23 mouse cellular contexts compared by ENCODE assay signal in genomic region chr9:109103250-109103649, GRCm38 (mm10). TPM values are rescaled to one million over a fixed set of nuclear protein-coding genes. Genes with fewer than 3 reads are reported as not detected.
A peak's percentile ranks its signal among the peaks of the same experiment; 100 is the strongest.
DNase-seq lines count a peak whose midpoint lies in the region; ATAC-seq and TF ChIP-seq lines count a peak whose summit lies in the region.
"Had no signal": no experiment of that assay in that cellular context is flagged by ENCODE, and none has a peak within 500 bp of the region (broad histone marks: within the 10 kb centered on the region; RNA-seq: fewer than 3 reads in every experiment).

No protein-coding gene starts in this region.

- no peaks in the 10 kb centered on the region for H3K27me3 ChIP-seq in kidney, embryonic 14.5 days (ENCODE audit: control insufficient read depth, insufficient read depth, low read length)
- H3K27me3 ChIP-seq: embryonic facial prominence, embryonic 13.5 days; limb, embryonic 13.5 days; liver, embryonic 13.5 days; lung, embryonic 15.5 days had no signal

- peaks cover 48% of the 10 kb centered on the region for H3K4me1 ChIP-seq in kidney, embryonic 14.5 days (ENCODE audit: control insufficient read depth, insufficient read depth, low read length)

- H3K36me3 ChIP-seq in kidney, embryonic 14.5 days (ENCODE audit: control insufficient read depth, insufficient read depth, low read length): peaks cover 71% of the 10 kb centered on the region

- ATAC-seq in kidney, embryonic 14.5 days (ENCODE audit: low FRiP score, low TSS enrichment): no peak
- ATAC-seq: activated CD4-positive, CD25-positive, alpha-beta regulatory T cell, adult 4 months; forebrain, embryonic 14.5 days; midbrain, embryonic 16.5 days had no signal

- H3K9me3 ChIP-seq in kidney, embryonic 14.5 days (ENCODE audit: control insufficient read depth, low read length): no peaks in the 10 kb centered on the region
- H3K9me3 ChIP-seq: embryonic facial prominence, embryonic 13.5 days; limb, embryonic 13.5 days; liver, embryonic 13.5 days; lung, embryonic 15.5 days had no signal

- H3K4me2 ChIP-seq in kidney, embryonic 14.5 days (replicated peaks; ENCODE audit: low read depth, low read length): no peak overlapping the region
- H3K4me2 ChIP-seq: embryonic facial prominence, embryonic 13.5 days; heart, embryonic 11.5 days; limb, embryonic 13.5 days; liver, embryonic 13.5 days; lung, embryonic 15.5 days had no signal

- H3K27ac ChIP-seq in layer of hippocampus, adult 2 months: 0 out of 2 replicates have a peak overlapping the region, but pooled peaks have one; percentile 18
- no peak overlapping the region for H3K27ac ChIP-seq in kidney, embryonic 14.5 days (ENCODE audit: low read depth, low read length)
- H3K27ac ChIP-seq in left cerebral cortex, adult 2 months: no peak overlapping the region
- H3K27ac ChIP-seq: embryonic facial prominence, embryonic 13.5 days; limb, embryonic 13.5 days; liver, embryonic 13.5 days; lung, embryonic 15.5 days had no signal

- WGBS in kidney, embryonic 14.5 days: 69% methylated on average over 7 of the region's 7 CpGs

- H3K9ac ChIP-seq in kidney, embryonic 14.5 days (ENCODE audit: low read depth, low read length): no peak overlapping the region
- H3K9ac ChIP-seq: limb, embryonic 13.5 days; liver, embryonic 13.5 days; lung, embryonic 15.5 days had no signal

- TF ChIP-seq CTCF in layer of hippocampus, adult 2 months (conservative IDR thresholded peaks at IDR 0.05): no peak
- no peak for TF ChIP-seq CTCF in left cerebral cortex, adult 2 months (IDR thresholded peaks at IDR 0.05)

- intact Hi-C loops in left cerebral cortex, adult 2 months (cut with DNase I): no loop called here

- DNase-seq in layer of hippocampus, adult 2 months (ENCODE audit: low spot score in 2 of 2): no peak
- DNase-seq in layer of hippocampus, adult 8-10 months (ENCODE audit: low spot score in 2 of 2): no peak
- peak; percentile 15 for DNase-seq in NIH3T3 (ENCODE audit: low read depth)
- DNase-seq in adrenal gland, adult 18-20 months (ENCODE audit: low spot score in 2 of 2): peak; percentile 75 to 88
- peak; percentile 55 to 73 for DNase-seq in adrenal gland, postnatal 4 days (ENCODE audit: low spot score in 2 of 2)
- DNase-seq in left cerebral cortex, adult 2 months (ENCODE audit: extremely low spot score in 1 of 2, low spot score in 2 of 2): no peak
- DNase-seq: cerebellum, adult 11-12 months; cerebellum, postnatal 14 days; gastrocnemius, postnatal 25 days; heart, postnatal 36 days; kidney, adult 9 months; kidney, postnatal 36 days; liver, embryonic 13.5 days; right cerebral cortex, adult 18-20 months; thymus, postnatal 25 days had no signal

- no peak overlapping the region for H3K4me3 ChIP-seq in layer of hippocampus, adult 2 months
- H3K4me3 ChIP-seq in kidney, embryonic 14.5 days (ENCODE audit: low read length): no peak overlapping the region
- H3K4me3 ChIP-seq in left cerebral cortex, adult 2 months: no peak overlapping the region
- H3K4me3 ChIP-seq: embryonic facial prominence, embryonic 13.5 days; limb, embryonic 13.5 days; liver, embryonic 13.5 days; lung, embryonic 15.5 days had no signal

RNA-seq across cellular contexts. Expression of gene Plxnb1, which starts 8.1 kb away (rescaled TPM):
- total RNA-seq in layer of hippocampus, adult 2 months (2021): 10 to 100 TPM; 84.4 to 92.7 TPM
- total RNA-seq in layer of hippocampus, adult 8-10 months (2022): 10 to 100 TPM; 82.9 to 99.8 (median 89.8) TPM
- total RNA-seq in adrenal gland, adult 18-20 months (2021): 100 to 1,000 TPM in 1 of 2 experiments, 10 to 100 TPM in 1; 63.9 to 107 TPM
- total RNA-seq in adrenal gland, postnatal 4 days (2021): 100 to 1,000 TPM; 152 to 161 TPM
- polyA plus RNA-seq in kidney, embryonic 14.5 days (2014; fragmentation: Nextera tagmentation; extraction: Ambion mirVana): 10.5 and 17.0 TPM in 2 replicates
- total RNA-seq in left cerebral cortex, adult 2 months (2021): 10 to 100 TPM; 65.0 to 70.5 TPM

RNA-seq across cellular contexts. Expression of gene Tma7, which starts 20.9 kb away (rescaled TPM):
- total RNA-seq in layer of hippocampus, adult 2 months (2021): 100 to 1,000 TPM; 295 to 309 TPM
- 100 to 1,000 TPM; 284 to 327 (median 306) TPM for total RNA-seq in layer of hippocampus, adult 8-10 months (2022)
- 100 to 1,000 TPM; 319 to 392 TPM for total RNA-seq in adrenal gland, adult 18-20 months (2021)
- total RNA-seq in adrenal gland, postnatal 4 days (2021): 100 to 1,000 TPM; 375 to 399 TPM
- polyA plus RNA-seq in kidney, embryonic 14.5 days (2014; fragmentation: Nextera tagmentation; extraction: Ambion mirVana): 687 and 868 TPM in 2 replicates
- total RNA-seq in left cerebral cortex, adult 2 months (2021): 100 to 1,000 TPM; 312 to 332 TPM

RNA-seq across cellular contexts. Expression of gene Ccdc51, which starts 21.0 kb away (rescaled TPM):
- 1 to 10 TPM; 7.6 to 8.1 TPM for total RNA-seq in layer of hippocampus, adult 2 months (2021)
- total RNA-seq in layer of hippocampus, adult 8-10 months (2022): 1 to 10 TPM; 7.8 to 9.2 (median 8.9) TPM
- 10 to 100 TPM; 11.8 to 12.6 TPM for total RNA-seq in adrenal gland, adult 18-20 months (2021)
- total RNA-seq in adrenal gland, postnatal 4 days (2021): 10 to 100 TPM; 17.3 to 18.5 TPM
- polyA plus RNA-seq in kidney, embryonic 14.5 days (2014; fragmentation: Nextera tagmentation; extraction: Ambion mirVana): 13.5 and 14.7 TPM in 2 replicates
- total RNA-seq in left cerebral cortex, adult 2 months (2021): 1 to 10 TPM; 8.0 to 8.6 TPM

RNA-seq across cellular contexts. Expression of gene Atrip, which starts 29.3 kb away (rescaled TPM):
- 10 to 100 TPM; 25.0 to 31.9 TPM for total RNA-seq in layer of hippocampus, adult 2 months (2021)
- total RNA-seq in layer of hippocampus, adult 8-10 months (2022): 10 to 100 TPM; 26.3 to 31.2 (median 28.3) TPM
- 10 to 100 TPM; 14.7 to 15.2 TPM for total RNA-seq in adrenal gland, adult 18-20 months (2021)
- total RNA-seq in adrenal gland, postnatal 4 days (2021): 10 to 100 TPM; 20.7 to 21.3 TPM
- polyA plus RNA-seq in kidney, embryonic 14.5 days (2014; fragmentation: Nextera tagmentation; extraction: Ambion mirVana): 20.5 and 30.7 TPM in 2 replicates
- 10 to 100 TPM; 28.0 to 28.3 TPM for total RNA-seq in left cerebral cortex, adult 2 months (2021)

RNA-seq across cellular contexts. Expression of gene Trex1, which starts 43.7 kb away (rescaled TPM):
- total RNA-seq in layer of hippocampus, adult 2 months (2021): 10 to 100 TPM; 12.9 to 15.4 TPM
- total RNA-seq in layer of hippocampus, adult 8-10 months (2022): 10 to 100 TPM; 13.7 to 18.3 (median 16.4) TPM
- total RNA-seq in adrenal gland, adult 18-20 months (2021): 10 to 100 TPM; 15.8 to 21.6 TPM
- total RNA-seq in adrenal gland, postnatal 4 days (2021): 10 to 100 TPM; 21.6 to 23.6 TPM
- 12.6 and 13.3 TPM in 2 replicates for polyA plus RNA-seq in kidney, embryonic 14.5 days (2014; fragmentation: Nextera tagmentation; extraction: Ambion mirVana)
- total RNA-seq in left cerebral cortex, adult 2 months (2021): 10 to 100 TPM; 11.7 to 15.3 TPM

Comparison
In these comparisons a context has a peak if more than half of its experiments do, and no peak if none do; other contexts are left out.
1. DNase-seq: peak in NIH3T3 (single experiment), adrenal gland, adult 18-20 months (2 of 2) and adrenal gland, postnatal 4 days (2 of 2); none in layer of hippocampus, adult 2 months (0 of 2), layer of hippocampus, adult 8-10 months (0 of 2) and left cerebral cortex, adult 2 months (0 of 2).